Mouse (Mus musculus) heart, embryonic 16.5 days (tissue): ENCODE measurements around the gene Lyrm9. TPM values are rescaled to one million over a fixed set of nuclear protein-coding genes. Genes with fewer than 3 reads are reported as not detected.

Source experiments
- ATAC-seq: fragments of 200-750 bp; cut with Nextera tagmentation; replicated peaks from 2 replicates; pipeline ENCODE4 v1.8.0; 2017; ENCODE audit warnings: moderate number of reproducible peaks; ENCODE audit not compliant: insufficient read depth, low FRiP score; ENCODE audit errors: extremely low read depth
- H3K27ac ChIP-seq: fragments of 300-500 bp; sonication (generic); 2 replicates; pipeline ENCODE4 v1.5.1; 2014; ENCODE audit warnings: mild to moderate bottlenecking, low read length, control low read depth, moderate library complexity
- H3K27me3 ChIP-seq: fragments of 300-500 bp; sonication (generic); 2 replicates; pipeline ENCODE4 v1.6.1; 2014; ENCODE audit warnings: low read length, mixed read lengths; ENCODE audit not compliant: control insufficient read depth, insufficient read depth
- H3K36me3 ChIP-seq: fragments of 300-500 bp; sonication (generic); 2 replicates; pipeline ENCODE4 v1.6.1; 2014; ENCODE audit not compliant: control insufficient read depth, insufficient read depth
- H3K4me1 ChIP-seq: fragments of 300-500 bp; sonication (generic); 2 replicates; pipeline ENCODE4 v1.6.1; 2014; ENCODE audit warnings: low read length, mixed read lengths; ENCODE audit not compliant: control insufficient read depth, insufficient read depth
- H3K4me2 ChIP-seq: fragments of 300-500 bp; sonication (generic); 2 replicates; pipeline ENCODE4 v1.6.1; 2014; ENCODE audit warnings: low read depth, mild to moderate bottlenecking, control low read depth, low read length
- H3K4me3 ChIP-seq: fragments of 300-500 bp; sonication (generic); 2 replicates; pipeline ENCODE4 v1.5.1; 2014; ENCODE audit warnings: mild to moderate bottlenecking, control low read depth, low read length
- H3K9ac ChIP-seq: fragments of 300-500 bp; sonication (generic); 2 replicates; pipeline ENCODE4 v1.6.1; 2014; ENCODE audit warnings: low read length, control low read depth
- H3K9me3 ChIP-seq: fragments of 300-500 bp; sonication (generic); replicated peaks from 2 replicates; pipeline ENCODE4 v1.6.1; 2016; ENCODE audit warnings: low read length; ENCODE audit not compliant: control insufficient read depth
- WGBS: fragments of 180-500 bp; shearing (Covaris S2); extraction: QIAGEN DNeasy Blood & Tissue Kit; methylation state at CpG from one replicate; pipeline ENCODE4 v1.1.7; 2014; 5-methylcytosine and 5-hydroxymethylcytosine counted together
- polyA plus RNA-seq: library from polyadenylated mRNA; unstranded; fragments of >200 nt; fragmentation: Nextera tagmentation; extraction: Ambion mirVana; gene quantifications from 2 replicates; pipeline ENCODE4 v1.2.1, GENCODE M21; 2015

The Lyrm9 gene
- polyA plus RNA-seq, 1 experiment from 2014 or later = 36.6 TPM

GRCm38 (mm10) chr11:78872782-78873181 lies 46.4 kb downstream of the Lyrm9 start:
- Histone ChIP-seq H3K9me3 (peaks cover 4% of the 10 kb centered on the region; the same call in 1 of the 2 replicates), H3K4me1 (no peaks in the 10 kb centered on the region), H3K4me2 (no peak overlapping the region), H3K4me3 (no peak overlapping the region), H3K27ac (no peak overlapping the region), H3K27me3 (no peaks in the 10 kb centered on the region), H3K36me3 (no peaks in the 10 kb centered on the region), H3K9ac (no peak overlapping the region)
- no peak for ATAC-seq
- 40% methylated on average over 2 of the region's 2 CpGs for WGBS

GRCm38 (mm10) chr11:78879727-78880126 lies 53.3 kb downstream of the Lyrm9 start:
- Histone ChIP-seq H3K9ac (no peak overlapping the region), H3K4me3 (no peak overlapping the region), H3K27me3 (no peaks in the 10 kb centered on the region), H3K4me2 (no peak overlapping the region), H3K9me3 (peaks cover 4% of the 10 kb centered on the region; the same call in 1 of the 2 replicates), H3K27ac (no peak overlapping the region), H3K36me3 (no peaks in the 10 kb centered on the region), H3K4me1 (no peaks in the 10 kb centered on the region)
- no peak for ATAC-seq
- WGBS = 85% methylated on average over 3 of the region's 3 CpGs

- ATAC-seq = no peak
- no peak overlapping the region for H3K27ac ChIP-seq
- H3K4me2 ChIP-seq = peak overlapping the region; percentile 34
Measured at GRCm38 (mm10) chr11:78886693-78887092, 60.3 kb downstream of the Lyrm9 start.

GRCm38 (mm10) chr11:78887102-78887971 lies 61.0 kb downstream of the Lyrm9 start:
- Histone ChIP-seq H3K27ac (peak overlapping the region; percentile 31; the same call in 1 of the 2 replicates), H3K36me3 (no peaks in the 10 kb centered on the region), H3K4me2 (peak overlapping the region; percentile 34), H3K4me3 (no peak overlapping the region), H3K27me3 (no peaks in the 10 kb centered on the region), H3K9me3 (no peaks in the 10 kb centered on the region), H3K9ac (no peak overlapping the region), H3K4me1 (peaks cover 5% of the 10 kb centered on the region; the same call in 1 of the 2 replicates)
- 48% methylated on average over 9 of the region's 9 CpGs for WGBS
- peak; percentile 82 for ATAC-seq

More at GRCm38 (mm10) chr11:78886693-78887092, 60.3 kb downstream of the Lyrm9 start:
- no peaks in the 10 kb centered on the region for H3K27me3 ChIP-seq
- H3K9ac ChIP-seq = no peak overlapping the region
- H3K4me3 ChIP-seq = no peak overlapping the region
- H3K4me1 ChIP-seq = peaks cover 5% of the 10 kb centered on the region; the same call in 1 of the 2 replicates
- WGBS = 89% methylated on average over 1 of the region's 1 CpGs
- H3K36me3 ChIP-seq = no peaks in the 10 kb centered on the region
- H3K9me3 ChIP-seq = no peaks in the 10 kb centered on the region

- Histone ChIP-seq H3K36me3 (no peaks in the 10 kb centered on the region), H3K4me3 (no peak overlapping the region), H3K27me3 (no peaks in the 10 kb centered on the region), H3K4me2 (no peak overlapping the region), H3K9ac (no peak overlapping the region), H3K4me1 (peaks cover 5% of the 10 kb centered on the region; the same call in 1 of the 2 replicates), H3K9me3 (no peaks in the 10 kb centered on the region), H3K27ac (no peak overlapping the region)
- 88% methylated on average over 4 of the region's 4 CpGs for WGBS
- ATAC-seq = no peak
Measured at GRCm38 (mm10) chr11:78889156-78889555, 62.8 kb downstream of the Lyrm9 start.

Other genes with a start within 250 kb of the Lyrm9 start
- 10.8 and 13.2 TPM in 2 replicates for gene Nlk, start 129.2 kb upstream of the Lyrm9 start, polyA plus RNA-seq
- gene Ccnq, start 74.9 kb upstream of the Lyrm9 start, polyA plus RNA-seq = 27.8 and 30.9 TPM in 2 replicates
- 2.0 and 2.3 TPM in 2 replicates for gene Nos2, start 94.2 kb downstream of the Lyrm9 start, polyA plus RNA-seq
- gene Lgals9, start 158.4 kb downstream of the Lyrm9 start, polyA plus RNA-seq = 72.7 and 105 TPM in 2 replicates